Mouse (Mus musculus): ENCODE results near the gene Fam207a. TPM values are rescaled to one million over a fixed set of nuclear protein-coding genes. Genes with fewer than 3 reads are reported as not detected.

Gene Fam207a
- polyA plus RNA-seq, 1 experiment = 8.8 TPM

DNA sequence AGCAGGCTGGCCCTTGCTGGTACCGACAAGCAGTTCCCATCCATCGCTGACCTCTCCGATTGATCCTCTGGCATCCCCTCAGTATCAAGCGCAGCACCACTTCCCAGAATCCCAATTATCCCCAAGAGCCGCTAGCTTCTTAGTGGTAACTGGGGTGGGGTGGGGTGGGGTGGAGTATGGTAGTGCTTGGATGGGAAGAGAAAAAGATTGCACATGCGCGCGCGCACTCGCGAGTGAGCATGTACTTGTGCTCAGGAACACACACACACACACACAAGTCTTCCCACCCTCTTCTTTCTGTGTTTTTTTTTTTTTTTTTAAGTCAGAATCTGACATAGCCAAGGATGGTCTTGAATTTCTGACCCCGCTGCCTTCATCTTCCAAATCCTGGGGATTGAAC lies 7.2 kb upstream of the Fam207a start:
- Histone ChIP-seq H3K27me3 (ENCODE audit: control insufficient read depth) (peaks cover 31% of the 10 kb centered on the region), H3K36me3 (ENCODE audit: control insufficient read depth) (no peaks in the 10 kb centered on the region), H3K4me3 (replicated peaks) (no peak overlapping the region), H3K9me3 (ENCODE audit: control insufficient read depth, low read length) (no peaks in the 10 kb centered on the region), H3K4me1 (ENCODE audit: control insufficient read depth) (peaks cover 15% of the 10 kb centered on the region)
- TF ChIP-seq TAL1 (IDR thresholded peaks at IDR 0.05; ENCODE audit: low read length) = no peak
- TF ChIP-seq GATA1 (IDR thresholded peaks at IDR 0.05; ENCODE audit: low read length) = no peak

DNA sequence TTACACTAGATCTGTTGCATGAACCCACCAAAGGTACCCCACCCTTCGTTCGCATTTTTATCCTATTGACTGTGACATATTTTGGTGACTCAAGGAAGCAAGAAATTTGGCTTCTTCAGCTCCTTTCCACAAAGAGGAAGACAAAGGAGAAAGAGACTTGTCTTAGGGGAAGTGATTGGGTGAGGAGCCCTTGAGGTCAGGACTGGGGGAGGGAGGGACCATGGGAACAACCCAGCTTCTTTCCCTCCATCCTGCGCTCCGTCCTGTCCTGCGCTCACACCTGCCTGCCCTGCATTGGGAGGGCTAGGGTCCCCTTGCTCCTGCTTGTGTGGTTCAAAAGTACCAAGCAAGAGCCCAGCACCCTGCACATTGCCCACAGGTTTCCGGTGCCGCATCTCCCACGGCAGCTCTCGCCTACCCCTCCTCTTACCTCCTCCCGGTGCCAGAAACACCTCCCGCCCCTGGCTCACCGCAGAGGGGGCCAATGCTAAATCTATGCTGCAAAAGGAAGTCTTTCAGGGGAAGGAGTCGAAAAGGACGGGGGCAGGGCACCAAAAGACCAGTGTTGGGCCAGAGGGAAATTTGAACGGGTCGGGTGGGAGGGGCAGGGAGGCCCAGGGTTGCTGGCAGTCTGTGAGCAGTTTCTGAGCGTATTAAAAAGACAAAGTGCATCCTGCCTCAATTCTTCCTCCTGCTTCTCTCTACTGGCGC lies 6.6 kb upstream of the Fam207a start:
- TF ChIP-seq TAL1 (IDR thresholded peaks at IDR 0.05; ENCODE audit: low read length) = no peak
- TF ChIP-seq GATA1 (IDR thresholded peaks at IDR 0.05; ENCODE audit: low read length) = no peak
- H3K4me3 ChIP-seq (replicated peaks) = no peak overlapping the region
- H3K4me1 ChIP-seq (ENCODE audit: control insufficient read depth) = peaks cover 20% of the 10 kb centered on the region
- H3K36me3 ChIP-seq (ENCODE audit: control insufficient read depth) = no peaks in the 10 kb centered on the region
- H3K27me3 ChIP-seq (ENCODE audit: control insufficient read depth) = peaks cover 31% of the 10 kb centered on the region
- H3K9me3 ChIP-seq (ENCODE audit: control insufficient read depth, low read length) = no peaks in the 10 kb centered on the region

GRCm38 (mm10) chr10:77520497-77520896 lies 4.9 kb upstream of the Fam207a start:
- Histone ChIP-seq H3K9me3 (ENCODE audit: control insufficient read depth, low read length) (no peaks in the 10 kb centered on the region), H3K4me1 (ENCODE audit: control insufficient read depth) (peaks cover 34% of the 10 kb centered on the region), H3K4me3 (replicated peaks) (no peak overlapping the region), H3K27me3 (ENCODE audit: control insufficient read depth) (peaks cover 31% of the 10 kb centered on the region), H3K36me3 (ENCODE audit: control insufficient read depth) (no peaks in the 10 kb centered on the region)
- TF ChIP-seq TAL1 (IDR thresholded peaks at IDR 0.05; ENCODE audit: low read length) (no peak), GATA1 (IDR thresholded peaks at IDR 0.05; ENCODE audit: low read length) (no peak)

DNA sequence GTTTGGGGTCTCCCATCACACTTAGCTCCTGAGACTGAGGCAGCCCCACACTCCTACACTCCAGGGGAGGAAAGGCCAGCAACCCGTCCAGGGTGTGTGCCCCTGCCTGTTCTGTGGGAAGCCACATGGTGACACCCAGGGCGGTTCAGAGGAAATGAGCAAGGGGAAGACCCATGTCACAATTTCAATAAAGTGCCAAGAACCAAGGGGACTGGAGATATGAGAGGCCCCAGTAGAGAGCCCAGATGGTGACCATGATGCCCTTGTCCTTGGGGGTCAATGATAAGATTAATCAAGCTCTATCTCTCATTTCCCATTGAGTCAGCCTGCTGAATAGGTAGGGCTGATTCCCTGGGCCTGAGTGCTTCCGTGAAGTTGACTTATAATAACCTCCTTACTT lies 3.6 kb upstream of the Fam207a start:
- H3K9me3 ChIP-seq (ENCODE audit: control insufficient read depth, low read length) = no peaks in the 10 kb centered on the region
- H3K4me1 ChIP-seq (ENCODE audit: control insufficient read depth) = peaks cover 46% of the 10 kb centered on the region
- TF ChIP-seq TAL1 (IDR thresholded peaks at IDR 0.05; ENCODE audit: low read length) = no peak
- no peak for TF ChIP-seq GATA1 (IDR thresholded peaks at IDR 0.05; ENCODE audit: low read length)
- peaks cover 4% of the 10 kb centered on the region for H3K36me3 ChIP-seq (ENCODE audit: control insufficient read depth)
- H3K27me3 ChIP-seq (ENCODE audit: control insufficient read depth) = peaks cover 31% of the 10 kb centered on the region
- no peak overlapping the region for H3K4me3 ChIP-seq (replicated peaks)

DNA sequence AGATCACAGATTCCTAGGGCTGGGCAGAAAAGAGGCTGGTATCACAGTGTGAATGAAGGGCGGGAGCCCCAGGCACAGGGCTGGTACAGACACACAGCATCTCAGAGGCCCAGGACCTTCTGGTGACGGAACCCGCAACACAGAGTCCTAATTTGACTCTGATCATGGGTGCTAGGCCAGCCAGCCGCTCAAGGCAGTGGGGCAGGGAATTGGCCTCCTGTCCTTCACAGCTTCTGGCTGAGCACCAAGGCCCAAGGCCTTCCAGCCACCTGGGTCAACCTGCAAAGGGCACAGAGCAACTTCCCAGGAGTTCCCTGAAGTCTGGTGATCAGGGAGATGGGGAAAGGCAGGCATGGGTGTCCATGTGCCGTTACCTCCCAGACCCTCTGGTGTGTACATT lies 2.2 kb upstream of the Fam207a start:
- no peak for TF ChIP-seq TAL1 (IDR thresholded peaks at IDR 0.05; ENCODE audit: low read length)
- no peak for TF ChIP-seq GATA1 (IDR thresholded peaks at IDR 0.05; ENCODE audit: low read length)
- no peaks in the 10 kb centered on the region for H3K9me3 ChIP-seq (ENCODE audit: control insufficient read depth, low read length)
- H3K27me3 ChIP-seq (ENCODE audit: control insufficient read depth) = peaks cover 17% of the 10 kb centered on the region
- H3K4me3 ChIP-seq (replicated peaks) = no peak overlapping the region
- H3K4me1 ChIP-seq (ENCODE audit: control insufficient read depth) = peaks cover 47% of the 10 kb centered on the region
- H3K36me3 ChIP-seq (ENCODE audit: control insufficient read depth) = peaks cover 17% of the 10 kb centered on the region

GRCm38 (mm10) chr10:77517066-77517620 lies 1.6 kb upstream of the Fam207a start:
- Histone ChIP-seq H3K4me3 (replicated peaks) (no peak overlapping the region), H3K27me3 (ENCODE audit: control insufficient read depth) (peaks cover 10% of the 10 kb centered on the region), H3K36me3 (ENCODE audit: control insufficient read depth) (peaks cover 23% of the 10 kb centered on the region), H3K9me3 (ENCODE audit: control insufficient read depth, low read length) (no peaks in the 10 kb centered on the region), H3K4me1 (ENCODE audit: control insufficient read depth) (peaks cover 42% of the 10 kb centered on the region)
- TF ChIP-seq TAL1 (IDR thresholded peaks at IDR 0.05; ENCODE audit: low read length) (no peak), GATA1 (IDR thresholded peaks at IDR 0.05; ENCODE audit: low read length) (no peak)

- H3K36me3 ChIP-seq (ENCODE audit: control insufficient read depth) = peaks cover 30% of the 10 kb centered on the region
- H3K27me3 ChIP-seq (ENCODE audit: control insufficient read depth) = peaks cover 5% of the 10 kb centered on the region
- TF ChIP-seq GATA1 (IDR thresholded peaks at IDR 0.05; ENCODE audit: low read length) (no peak), TAL1 (IDR thresholded peaks at IDR 0.05; ENCODE audit: low read length) (no peak)
- peak overlapping the region; percentile 83 for H3K4me3 ChIP-seq (replicated peaks)
- H3K4me1 ChIP-seq (ENCODE audit: control insufficient read depth) = peaks cover 44% of the 10 kb centered on the region
- no peaks in the 10 kb centered on the region for H3K9me3 ChIP-seq (ENCODE audit: control insufficient read depth, low read length)
Measured at GRCm38 (mm10) chr10:77516379-77516951, 880 bp upstream of the Fam207a start.

GRCm38 (mm10) chr10:77510225-77510982 lies 5.2 kb downstream of the Fam207a start:
- TF ChIP-seq GATA1 (IDR thresholded peaks at IDR 0.05; ENCODE audit: low read length) (no peak), TAL1 (IDR thresholded peaks at IDR 0.05; ENCODE audit: low read length) (no peak)
- Histone ChIP-seq H3K4me3 (replicated peaks) (no peak overlapping the region), H3K36me3 (ENCODE audit: control insufficient read depth) (peaks cover 91% of the 10 kb centered on the region), H3K27me3 (ENCODE audit: control insufficient read depth) (no peaks in the 10 kb centered on the region), H3K9me3 (ENCODE audit: control insufficient read depth, low read length) (no peaks in the 10 kb centered on the region), H3K4me1 (ENCODE audit: control insufficient read depth) (peaks cover 40% of the 10 kb centered on the region)
